Mouse (Mus musculus) large intestine, adult 2 months (tissue): Measurements from ENCODE around the gene G430095P16Rik. TPM values are rescaled to one million over a fixed set of nuclear protein-coding genes. Genes with fewer than 3 reads are reported as not detected.

Experiments used
- DNase-seq: peaks from one replicate; pipeline ENCODE4 v3.0.0-alpha.2; 2012; ENCODE audit warnings: low read depth, low spot score
- WGBS: fragments of 180-500 bp; shearing (Covaris S2); methylation state at CpG from one replicate; pipeline ENCODE4 v1.1.7; 2018; 5-methylcytosine and 5-hydroxymethylcytosine counted together
- polyA plus RNA-seq: library from polyadenylated mRNA; depleted of rRNA; stranded (reverse); fragments of >200 nt; gene quantifications from 2 replicates; pipeline ENCODE4 v1.2.3, GENCODE M21; 2012

The G430095P16Rik gene
- polyA plus RNA-seq, 1 experiment = 0.12 TPM

DNA sequence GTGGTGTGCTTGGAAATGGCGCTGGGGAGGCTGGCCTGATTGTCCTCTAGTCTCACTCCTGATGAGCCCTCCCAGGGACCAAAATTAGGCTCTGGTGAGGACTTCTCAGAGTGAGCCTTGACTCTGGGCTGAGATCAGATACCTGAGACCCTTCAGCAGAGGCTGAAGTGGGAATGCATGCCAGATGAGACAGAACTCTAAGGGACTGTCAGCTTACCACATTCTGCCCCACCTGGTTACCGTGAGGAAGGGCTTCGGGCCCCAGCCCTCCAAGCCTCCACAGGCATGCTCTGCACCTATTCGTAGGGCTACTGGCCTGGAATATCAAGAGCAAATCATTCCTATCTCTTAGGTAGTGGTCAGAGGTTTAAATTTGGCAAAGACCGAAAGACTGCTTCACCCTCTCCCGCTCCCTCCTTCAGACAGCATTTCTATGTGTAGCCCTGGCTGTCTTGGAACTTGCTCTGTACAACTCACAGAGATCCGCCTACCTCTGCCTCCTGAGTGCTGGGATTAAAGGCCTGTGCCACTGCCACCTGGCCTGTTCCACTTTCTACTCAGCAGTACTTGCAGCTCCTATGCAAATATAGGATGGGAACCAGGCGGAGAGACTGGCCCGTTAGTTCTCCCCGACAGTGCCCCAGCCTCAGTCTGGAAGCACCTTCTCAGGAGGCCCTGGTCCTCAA is 16.1 kb downstream of the G430095P16Rik start:
- DNase-seq = no peak
- 79% methylated on average over 10 of the region's 10 CpGs for WGBS

- WGBS = 15% methylated on average over 1 of the region's 1 CpGs
- no peak for DNase-seq
These were observed 16.6 kb downstream of the G430095P16Rik start for GRCm38 (mm10) chr8:84739401-84739742.

DNA sequence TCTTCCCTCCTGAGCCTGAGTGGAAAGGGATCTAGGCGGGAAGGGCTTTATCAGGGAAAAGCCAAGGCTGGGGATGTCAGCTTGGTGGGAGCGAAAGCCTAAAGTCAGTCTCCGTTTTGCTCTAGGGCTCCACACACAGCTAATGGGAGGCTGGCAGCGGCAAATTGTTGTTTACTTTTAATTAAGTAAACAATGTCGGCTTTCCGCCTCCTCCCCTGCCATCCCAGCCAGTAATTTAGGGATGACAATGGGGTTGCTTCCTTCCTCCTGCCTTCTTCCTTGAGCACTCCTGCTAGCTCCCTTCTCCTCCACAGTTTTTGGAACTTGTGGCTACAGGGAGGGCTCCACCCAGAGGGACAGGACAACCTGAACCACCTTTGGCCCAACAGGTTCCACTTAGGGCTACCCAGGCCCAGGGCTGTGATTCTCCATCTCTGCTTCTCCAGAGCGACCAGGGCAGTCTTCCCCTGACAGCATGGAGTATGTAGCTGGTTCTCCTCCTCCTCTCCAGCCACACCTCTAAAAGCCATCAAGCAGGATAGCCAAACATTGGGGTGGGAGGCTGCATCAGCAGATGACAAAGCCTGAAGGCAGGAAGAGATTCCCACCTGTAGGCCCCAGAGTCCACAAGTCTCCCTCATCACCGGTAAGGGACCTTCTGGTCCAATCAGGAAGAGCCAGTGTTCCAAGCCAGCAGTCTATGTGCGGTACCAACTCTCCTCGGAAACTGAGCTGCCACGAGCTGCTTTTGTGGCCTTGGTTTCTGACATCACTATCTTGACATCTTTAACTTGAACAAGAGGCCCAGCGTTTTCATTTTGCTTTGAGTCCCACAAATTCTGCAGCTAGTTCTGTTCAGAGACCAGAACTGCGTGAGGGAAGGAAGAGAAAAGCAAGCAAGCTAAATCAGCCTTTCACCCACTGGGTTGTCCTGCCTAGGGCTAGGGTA is 18.4 kb downstream of the G430095P16Rik start:
- no peak for DNase-seq
- WGBS = 55% methylated on average over 13 of the region's 13 CpGs

GRCm38 (mm10) chr8:84742171-84743053 is 19.6 kb downstream of the G430095P16Rik start:
- WGBS = 67% methylated on average over 32 of the region's 32 CpGs
- DNase-seq = no peak

DNA sequence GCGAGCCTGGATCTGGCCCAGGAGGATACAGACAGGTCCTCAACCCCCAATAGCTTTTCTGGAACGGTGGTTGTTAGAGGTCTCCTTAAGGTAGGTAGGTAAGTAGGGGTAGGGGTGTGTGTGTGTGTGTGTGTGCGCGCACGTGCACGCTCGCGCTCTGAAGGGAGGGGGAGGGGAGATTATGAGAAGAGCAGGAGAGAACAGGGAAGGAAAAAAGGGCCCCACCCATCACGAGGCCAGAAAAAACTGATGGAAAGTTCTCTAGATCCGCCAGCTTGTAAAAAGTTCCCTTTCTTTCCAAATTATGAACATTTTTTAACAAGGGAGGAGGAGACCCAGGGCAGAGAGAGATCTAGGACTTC is 20.2 kb downstream of the G430095P16Rik start:
- no peak for DNase-seq
- WGBS = 61% methylated on average over 10 of the region's 10 CpGs

DNA sequence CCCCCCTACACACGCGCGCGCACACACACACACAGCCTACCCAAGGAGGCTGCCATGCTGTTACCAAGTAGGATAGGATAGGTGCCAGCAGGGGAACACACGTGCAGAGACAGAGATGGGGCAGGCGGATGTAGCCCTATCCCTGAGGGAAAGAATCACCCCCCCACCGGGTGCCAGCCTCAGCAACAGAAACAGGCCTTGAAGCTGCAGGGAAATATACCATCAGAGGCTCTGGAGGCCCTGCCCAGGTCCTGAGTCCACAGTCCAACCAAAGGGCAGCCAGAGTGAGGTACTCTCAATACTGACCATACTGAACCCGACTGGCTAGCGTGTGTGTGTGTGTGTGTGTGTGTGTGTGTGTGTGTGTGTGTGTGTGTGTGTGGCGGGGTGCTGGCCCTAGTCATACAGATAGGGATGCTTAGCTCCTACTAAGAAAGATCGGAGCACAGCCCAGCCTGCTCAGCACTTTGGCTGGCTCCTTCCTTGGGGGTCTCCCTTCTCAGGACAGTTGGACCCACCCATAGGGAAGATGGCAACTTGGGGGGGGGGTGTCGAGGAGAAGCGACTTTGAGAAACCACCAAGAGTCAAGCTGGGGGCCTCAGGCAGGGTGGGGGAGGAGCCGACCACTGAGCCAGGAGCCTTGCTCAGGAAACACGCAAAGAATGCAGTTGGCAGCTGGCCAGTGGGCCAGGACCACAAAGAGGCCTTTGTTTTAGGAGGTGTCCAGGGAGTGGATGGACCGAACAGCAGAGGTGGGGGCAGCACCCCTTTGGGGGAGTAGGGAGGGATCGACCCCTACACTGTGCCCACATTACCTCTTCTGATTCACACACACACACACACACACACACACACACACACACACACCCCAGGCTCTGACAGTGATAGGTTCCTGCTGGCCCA is 21.0 kb downstream of the G430095P16Rik start:
- WGBS = 27% methylated on average over 16 of the region's 17 CpGs
- DNase-seq = no peak

- DNase-seq = no peak
- WGBS = 44% methylated on average over 17 of the region's 17 CpGs
These were observed 22.5 kb downstream of the G430095P16Rik start for GRCm38 (mm10) chr8:84745032-84745925.

GRCm38 (mm10) chr8:84749519-84749918 is 26.7 kb downstream of the G430095P16Rik start:
- WGBS = 72% methylated on average over 16 of the region's 16 CpGs
- no peak for DNase-seq

- DNase-seq = no peak
- WGBS = 87% methylated on average over 6 of the region's 6 CpGs
These were observed 30.2 kb downstream of the G430095P16Rik start for GRCm38 (mm10) chr8:84752734-84753582.

- WGBS = 79% methylated on average over 5 of the region's 5 CpGs
- no peak for DNase-seq
These were observed 34.7 kb downstream of the G430095P16Rik start for GRCm38 (mm10) chr8:84757501-84757900.

DNA sequence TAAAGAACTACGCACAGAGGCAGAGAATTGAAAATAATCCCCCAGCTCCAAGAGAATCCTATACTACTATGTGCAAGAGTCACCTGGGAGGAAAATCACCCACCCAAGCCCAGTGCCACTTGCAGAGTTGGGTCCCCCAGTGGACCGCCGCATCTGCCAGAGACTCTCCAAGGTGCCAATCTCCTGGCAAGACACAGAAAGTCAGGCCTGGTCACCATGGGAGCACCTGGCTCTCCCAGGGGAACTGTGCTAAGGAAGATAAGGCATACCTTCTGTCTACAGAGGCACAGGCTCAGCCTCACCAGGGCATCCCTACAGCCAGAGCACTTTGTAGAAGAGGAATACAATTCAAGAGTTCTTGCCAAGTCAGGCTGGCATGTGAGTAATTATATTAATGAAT is 35.5 kb downstream of the G430095P16Rik start:
- DNase-seq = no peak
- 94% methylated on average over 3 of the region's 3 CpGs for WGBS

GRCm38 (mm10) chr8:84759126-84759525 is 36.3 kb downstream of the G430095P16Rik start:
- DNase-seq = no peak
- 45% methylated on average over 7 of the region's 7 CpGs for WGBS

DNA sequence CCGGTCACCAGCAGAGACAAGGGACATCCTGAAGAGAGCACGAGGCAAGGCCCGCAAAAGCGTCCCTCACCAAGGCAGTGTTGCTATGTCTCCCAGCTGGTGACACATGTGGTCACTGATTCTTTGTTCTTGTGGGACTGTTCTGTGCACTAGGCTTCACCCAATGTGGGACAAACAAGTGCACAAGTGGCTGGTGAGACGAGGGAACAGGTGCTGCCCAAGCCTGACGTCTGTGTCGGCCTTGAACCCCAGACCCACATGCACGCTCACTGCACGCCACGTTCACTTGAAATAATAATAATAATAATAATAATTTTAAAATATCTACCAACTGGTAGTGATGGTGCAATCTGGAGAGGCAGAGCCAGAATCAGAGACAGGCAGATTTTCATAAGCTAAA is 36.9 kb downstream of the G430095P16Rik start:
- DNase-seq = no peak

DNA sequence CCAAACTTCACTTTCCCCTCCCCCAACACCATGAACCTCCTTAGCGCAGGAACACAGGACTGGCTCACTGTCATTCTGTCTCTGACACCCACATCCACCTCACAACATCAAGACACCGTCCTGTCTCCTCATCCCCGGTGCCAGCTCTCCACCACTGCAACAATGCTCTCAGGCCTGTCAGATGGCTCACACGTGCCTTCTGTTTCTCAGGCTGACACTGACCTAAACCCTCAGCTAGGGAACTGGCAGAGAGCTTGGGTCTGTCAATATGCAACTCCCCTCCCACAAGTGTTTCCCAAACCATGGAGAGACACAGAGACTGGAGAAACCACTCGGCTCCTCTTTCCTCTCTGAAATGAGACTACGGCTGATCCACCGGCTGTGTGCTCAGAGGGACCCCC is 37.6 kb downstream of the G430095P16Rik start:
- 76% methylated on average over 7 of the region's 7 CpGs for WGBS
- no peak for DNase-seq

More for the DNA sequence above, 36.9 kb downstream of the G430095P16Rik start:
- WGBS = 89% methylated on average over 10 of the region's 10 CpGs

DNA sequence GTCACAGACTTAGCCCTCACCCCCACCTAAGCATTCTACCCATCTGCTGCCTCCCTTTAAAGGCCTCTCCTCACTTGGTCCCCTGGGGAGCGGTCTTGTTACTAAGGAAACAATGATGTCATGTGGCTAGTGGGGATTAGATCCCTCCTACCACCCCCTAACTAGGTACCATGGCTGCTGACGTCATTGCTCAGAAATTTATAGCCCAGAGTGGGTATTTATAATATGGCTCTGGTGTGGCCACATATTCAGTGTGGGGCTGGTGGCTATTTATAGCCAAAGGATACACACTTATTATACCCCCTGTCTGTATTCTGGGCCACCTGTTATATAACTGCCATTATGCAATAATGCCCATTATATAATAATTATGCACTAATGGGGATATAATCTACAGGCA is 38.1 kb downstream of the G430095P16Rik start:
- WGBS = 69% methylated on average over 2 of the region's 2 CpGs
- no peak for DNase-seq

DNA sequence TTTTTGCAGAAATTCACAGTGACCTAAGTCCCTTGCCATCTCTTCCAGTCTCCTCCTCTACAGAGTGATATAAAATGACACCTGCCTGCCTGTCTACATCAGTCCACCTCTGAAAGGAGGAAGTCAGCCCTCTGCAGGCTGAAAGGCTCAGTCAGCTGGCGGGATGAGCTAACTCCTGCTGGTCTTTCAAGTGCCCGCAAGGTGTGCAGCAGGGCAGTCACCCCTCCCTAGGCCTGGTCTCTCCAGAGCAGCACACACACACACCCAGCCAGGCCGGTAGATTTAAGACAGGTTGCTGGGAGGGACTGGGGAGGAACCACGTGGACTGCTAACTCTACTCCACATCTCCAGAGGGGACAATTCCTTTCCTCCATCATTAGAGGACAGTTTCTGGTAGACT is 41.3 kb downstream of the G430095P16Rik start:
- DNase-seq = no peak
- 23% methylated on average over 4 of the region's 4 CpGs for WGBS

DNA sequence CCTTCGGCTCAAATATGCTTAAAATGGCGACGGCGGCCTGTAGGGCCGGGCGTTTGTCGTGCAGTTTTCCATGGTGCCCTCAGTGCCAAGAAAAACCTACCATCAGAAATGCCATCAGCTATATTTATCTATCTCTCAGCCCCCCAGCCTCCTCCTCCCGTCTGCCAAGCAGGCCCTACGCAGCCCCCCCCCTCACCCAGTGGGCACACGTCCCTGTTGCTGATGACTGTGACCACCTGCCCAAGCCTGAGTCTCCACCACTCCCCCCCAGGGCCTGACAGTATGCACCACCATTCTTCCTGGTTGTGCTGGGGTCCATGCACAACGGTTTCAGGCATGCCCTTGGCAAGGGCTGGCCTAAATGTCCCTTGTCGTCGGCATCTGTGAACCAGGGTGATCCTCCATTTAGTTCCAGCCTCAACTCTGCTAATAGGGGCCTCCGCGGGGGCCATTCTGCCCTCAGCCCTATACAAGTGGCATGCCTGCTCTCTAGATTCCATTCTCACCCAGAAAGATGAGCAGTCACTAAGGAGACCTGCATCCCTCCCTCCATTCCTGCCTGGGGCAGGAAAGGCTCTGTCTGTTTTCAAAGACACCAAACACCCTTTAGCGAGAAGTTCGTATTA is 42.2 kb downstream of the G430095P16Rik start:
- DNase-seq = no peak
- 80% methylated on average over 17 of the region's 17 CpGs for WGBS
